In genomic region chr5:116492726-116493125, GRCm38 (mm10) we compare ENCODE assay signal across 27 mouse cellular contexts.
DNase-seq lines count a peak whose midpoint lies in the region; ATAC-seq and TF ChIP-seq lines count a peak whose summit lies in the region.
"Had no signal": no experiment of that assay in that cellular context is flagged by ENCODE, and none has a peak within 500 bp of the region (broad histone marks: within the 10 kb centered on the region; RNA-seq: fewer than 3 reads in every experiment).

No protein-coding gene starts in this region.

- no peak overlapping the region for H3K27ac ChIP-seq in cerebellum, adult 2 months (ENCODE audit: insufficient read depth, low read length)
- H3K27ac ChIP-seq in heart, embryonic 10.5 days = 0 out of 2 replicates have a peak overlapping the region, but pooled peaks have one; percentile 32
- H3K27ac ChIP-seq in midbrain, embryonic 13.5 days = peak overlapping the region; percentile 61; the same call in 1 of the 2 replicates
- no peak overlapping the region for H3K27ac ChIP-seq in midbrain, embryonic 16.5 days (ENCODE audit: low read length)
- H3K27ac ChIP-seq: embryonic facial prominence, embryonic 15.5 days; gastrocnemius, adult 2 months; hindbrain, embryonic 15.5 days; intestine, embryonic 15.5 days had no signal

- no peak for TF ChIP-seq POLR2A in cerebellum, adult 2 months (IDR thresholded peaks at IDR 0.05; ENCODE audit: borderline replicate concordance, insufficient read depth, low read length)

- no peak overlapping the region for H3K9ac ChIP-seq in midbrain, embryonic 13.5 days (replicated peaks)
- no peak overlapping the region for H3K9ac ChIP-seq in midbrain, embryonic 16.5 days (ENCODE audit: low read depth, low read length)
- H3K9ac ChIP-seq: embryonic facial prominence, embryonic 15.5 days; forebrain, postnatal 0 days; heart, embryonic 12.5 days; heart, embryonic 15.5 days; hindbrain, embryonic 15.5 days; intestine, embryonic 15.5 days had no signal

- peak; percentile 38 to 56 for DNase-seq in cerebellum, postnatal 10 days
- DNase-seq in cerebellum, adult 2 months = no peak
- no peak for DNase-seq in heart, embryonic 10.5 days (ENCODE audit: low spot score)
- no peak for DNase-seq in heart, postnatal 4 days
- no peak for DNase-seq in spleen, adult 12 weeks (ENCODE audit: low spot score)
- DNase-seq: adrenal gland, postnatal 10 days; adrenal gland, postnatal 36 days; B cell, adult 2 months; cerebellum, adult 8-10 months; cerebellum, postnatal 36 days; forebrain, postnatal 0 days; gastrocnemius, adult 2 months; gastrocnemius, postnatal 14 days; heart, postnatal 10 days; heart, postnatal 36 days; kidney, adult 11 months had no signal

- H3K4me1 ChIP-seq in cerebellum, adult 2 months (ENCODE audit: control insufficient read depth, insufficient read depth, low read length) = peaks cover 67% of the 10 kb centered on the region
- H3K4me1 ChIP-seq in heart, embryonic 10.5 days = peaks cover 41% of the 10 kb centered on the region
- peaks cover 57% of the 10 kb centered on the region for H3K4me1 ChIP-seq in midbrain, embryonic 13.5 days (replicated peaks)
- peaks cover 13% of the 10 kb centered on the region for H3K4me1 ChIP-seq in midbrain, embryonic 16.5 days (ENCODE audit: control insufficient read depth, insufficient read depth, low read length)
- H3K4me1 ChIP-seq: embryonic facial prominence, embryonic 15.5 days; intestine, embryonic 15.5 days had no signal

- no peak for ATAC-seq in midbrain, embryonic 13.5 days
- no peak for ATAC-seq in midbrain, embryonic 16.5 days
- ATAC-seq: forebrain, embryonic 14.5 days; intestine, embryonic 15.5 days; Patski had no signal

- no peaks in the 10 kb centered on the region for H3K9me3 ChIP-seq in heart, embryonic 10.5 days
- H3K9me3 ChIP-seq in midbrain, embryonic 13.5 days = no peaks in the 10 kb centered on the region
- H3K9me3 ChIP-seq in midbrain, embryonic 16.5 days (replicated peaks; ENCODE audit: control insufficient read depth, low read length, poor library complexity, severe bottlenecking) = no peaks in the 10 kb centered on the region
- H3K9me3 ChIP-seq: embryonic facial prominence, embryonic 15.5 days; heart, embryonic 12.5 days; heart, embryonic 15.5 days; hindbrain, embryonic 15.5 days; intestine, embryonic 15.5 days had no signal

- H3K4me2 ChIP-seq in midbrain, embryonic 13.5 days (replicated peaks) = no peak overlapping the region
- H3K4me2 ChIP-seq in midbrain, embryonic 16.5 days (ENCODE audit: low read length) = no peak overlapping the region
- H3K4me2 ChIP-seq: embryonic facial prominence, embryonic 15.5 days; hindbrain, embryonic 15.5 days; intestine, embryonic 15.5 days had no signal

- H3K36me3 ChIP-seq in heart, embryonic 10.5 days = no peaks in the 10 kb centered on the region
- no peaks in the 10 kb centered on the region for H3K36me3 ChIP-seq in midbrain, embryonic 13.5 days
- no peaks in the 10 kb centered on the region for H3K36me3 ChIP-seq in midbrain, embryonic 16.5 days (ENCODE audit: control insufficient read depth, insufficient read depth, low read length)
- H3K36me3 ChIP-seq: embryonic facial prominence, embryonic 15.5 days; G1E; heart, embryonic 12.5 days; heart, embryonic 15.5 days; hindbrain, embryonic 15.5 days; intestine, embryonic 15.5 days had no signal

- no peak for TF ChIP-seq CTCF in cerebellum, adult 2 months (IDR thresholded peaks at IDR 0.05; ENCODE audit: borderline replicate concordance, insufficient read depth, low read depth, low read length)

- H3K4me3 ChIP-seq in cerebellum, adult 2 months (replicated peaks; ENCODE audit: insufficient read depth, low read depth, low read length) = no peak overlapping the region
- no peak overlapping the region for H3K4me3 ChIP-seq in heart, embryonic 10.5 days
- H3K4me3 ChIP-seq in midbrain, embryonic 13.5 days (replicated peaks) = no peak overlapping the region
- no peak overlapping the region for H3K4me3 ChIP-seq in midbrain, embryonic 16.5 days (ENCODE audit: low read depth, low read length)
- H3K4me3 ChIP-seq: embryonic facial prominence, embryonic 15.5 days; gastrocnemius, adult 2 months; heart, embryonic 12.5 days; heart, embryonic 15.5 days; hindbrain, embryonic 15.5 days; intestine, embryonic 15.5 days had no signal

- WGBS in cerebellum, adult 2 months = 82% methylated on average over 3 of the region's 3 CpGs
- 77% methylated on average over 3 of the region's 3 CpGs for WGBS in heart, embryonic 10.5 days
- WGBS in midbrain, embryonic 13.5 days = 93% methylated on average over 3 of the region's 3 CpGs
- WGBS in midbrain, embryonic 16.5 days = 93% methylated on average over 3 of the region's 3 CpGs

- H3K27me3 ChIP-seq in cerebellum, adult 2 months (ENCODE audit: control insufficient read depth, insufficient read depth, low read length) = no peaks in the 10 kb centered on the region
- peaks cover 6% of the 10 kb centered on the region; the same call in 1 of the 2 replicates for H3K27me3 ChIP-seq in heart, embryonic 10.5 days (ENCODE audit: insufficient read depth, poor library complexity, severe bottlenecking)
- H3K27me3 ChIP-seq in midbrain, embryonic 13.5 days = no peaks in the 10 kb centered on the region
- H3K27me3 ChIP-seq in midbrain, embryonic 16.5 days (ENCODE audit: control insufficient read depth, insufficient read depth, low read depth, low read length) = no peaks in the 10 kb centered on the region
- H3K27me3 ChIP-seq: CH12.LX; embryonic facial prominence, embryonic 15.5 days; hindbrain, embryonic 15.5 days; intestine, embryonic 15.5 days had no signal

Comparison
In these comparisons a context has a peak if more than half of its experiments do, and no peak if none do; other contexts are left out.
1. DNase-seq: peak in cerebellum, postnatal 10 days (2 of 2); none in cerebellum, adult 2 months (0 of 2), heart, embryonic 10.5 days (single experiment), heart, postnatal 4 days (single experiment) and spleen, adult 12 weeks (single experiment).
2. H3K27ac ChIP-seq: peak in heart, embryonic 10.5 days (single experiment) and midbrain, embryonic 13.5 days (single experiment); none in cerebellum, adult 2 months (single experiment) and midbrain, embryonic 16.5 days (single experiment).